Mouse (Mus musculus) heart, adult 2 months (tissue): ENCODE results near the gene Son.

Source experiments
- CTCF ChIP-seq: fragments of 200-600 bp; IDR thresholded peaks from 2 replicates; pipeline ENCODE4 v1.8.1; 2022; ENCODE audit warnings: antibody characterized with exemption, mild to moderate bottlenecking, moderate library complexity
- EP300 ChIP-seq: fragments of 200-500 bp; IDR thresholded peaks from 2 replicates; pipeline ENCODE4 v1.6.1; 2011; ENCODE audit warnings: low read depth, low read length, control low read depth; ENCODE audit not compliant: insufficient read depth

DNA sequence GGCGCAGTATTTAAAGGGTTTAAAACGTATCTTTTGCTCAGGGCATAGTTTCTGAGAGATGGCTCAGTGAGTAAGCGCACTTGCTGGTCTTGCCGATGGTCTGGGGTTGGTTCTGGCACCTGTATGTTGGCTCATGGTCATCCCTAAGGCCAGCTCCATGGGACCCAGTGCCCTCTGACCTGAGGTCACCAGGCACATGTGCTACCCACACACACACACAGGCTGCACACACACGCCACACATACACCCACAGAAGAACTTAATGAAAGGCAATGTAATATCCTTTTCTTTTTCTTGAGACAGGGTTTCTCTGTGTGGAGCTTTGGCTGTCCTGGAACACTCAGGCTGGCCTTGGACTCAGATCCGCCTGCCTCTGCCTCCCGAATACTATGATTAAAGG is 14.4 kb upstream of the Son start:
- TF ChIP-seq CTCF (no peak), EP300 (no peak)
